Mouse (Mus musculus): ENCODE results near the gene Kif24. TPM values are rescaled to one million over a fixed set of nuclear protein-coding genes. Genes with fewer than 3 reads are reported as not detected.

The Kif24 gene
- polyA plus RNA-seq, 2 experiments from 2014 or later: 2.2 to 2.5 TPM

DNA sequence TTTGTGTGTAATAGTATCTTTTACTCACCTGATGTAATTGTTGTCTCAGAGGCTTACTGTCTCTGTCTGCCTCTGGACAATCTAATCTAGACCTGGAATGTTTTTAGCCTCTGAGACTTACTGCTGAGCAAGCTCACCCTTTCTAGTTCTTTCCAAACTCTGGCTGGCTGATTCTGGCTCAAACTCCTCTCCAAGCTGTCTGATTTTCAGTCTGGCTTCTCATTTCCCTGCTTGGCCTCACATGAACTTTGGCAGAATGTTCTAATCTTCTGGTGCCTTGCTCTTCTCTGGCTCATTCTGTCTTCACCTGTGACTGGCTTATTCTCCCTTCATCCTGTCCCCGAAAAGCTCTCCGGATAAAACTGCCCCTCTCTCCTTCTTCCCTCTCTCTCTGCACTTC, 118.7 kb downstream of the Kif24 start:
- ATAC-seq: no peak

DNA sequence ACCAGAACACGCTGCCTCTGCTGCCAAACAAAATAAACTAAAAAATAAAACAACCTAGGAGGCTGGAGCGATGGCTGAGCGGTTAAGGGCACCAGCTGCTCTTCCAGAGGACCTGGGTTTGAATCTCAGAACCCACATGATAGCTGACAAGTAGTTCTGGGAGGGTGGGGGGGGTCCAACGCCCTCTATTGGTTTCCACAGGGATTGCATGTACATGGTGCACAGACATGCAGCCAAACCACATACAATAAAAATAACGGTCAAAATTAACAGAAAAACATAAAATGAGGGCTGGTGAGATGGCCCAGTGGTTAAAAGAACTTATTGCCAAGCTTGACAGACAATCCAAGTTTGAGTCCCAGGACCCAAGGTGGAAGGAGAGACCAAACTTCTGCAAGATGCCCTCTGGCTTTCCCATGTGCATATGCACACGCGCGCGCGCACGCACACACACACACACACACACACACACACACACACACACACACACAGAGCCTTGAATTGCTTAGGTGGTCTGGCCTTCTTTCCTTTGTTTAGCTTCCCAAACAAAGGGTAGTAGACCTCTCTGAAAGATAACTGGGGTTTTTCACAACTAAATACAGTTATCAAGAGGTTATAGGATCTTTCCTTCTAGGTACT, 123.7 kb downstream of the Kif24 start:
- no peak for ATAC-seq

Other genes with a start within 250 kb of the Kif24 start
- gene Ubap2, start 189.7 kb downstream of the Kif24 start, polyA plus RNA-seq (2017; shearing (Covaris generic)): 10 to 100 TPM; 18.2 to 23.7 TPM
- 10 to 100 TPM; 24.4 to 28.0 TPM for gene Dcaf12, start 150.0 kb downstream of the Kif24 start, polyA plus RNA-seq (2017; shearing (Covaris generic))
- gene Ubap1, start 115.9 kb downstream of the Kif24 start, polyA plus RNA-seq (2017; shearing (Covaris generic)): 10 to 100 TPM; 25.5 to 36.2 TPM
- gene Nudt2, start 264 bp upstream of the Kif24 start, polyA plus RNA-seq (2017; shearing (Covaris generic)): 10 to 100 TPM; 15.5 to 25.6 TPM
- not detected for gene AI464131, start 38.2 kb upstream of the Kif24 start, polyA plus RNA-seq (2017; shearing (Covaris generic))
- not detected for gene 1110017D15Rik, start 52.4 kb upstream of the Kif24 start, polyA plus RNA-seq (2017; shearing (Covaris generic))
- gene Fam219a, start 104.7 kb upstream of the Kif24 start, polyA plus RNA-seq (2017; shearing (Covaris generic)): under 1 TPM; 0.18 to 0.29 TPM
- not detected for gene Dnaic1, start 104.9 kb upstream of the Kif24 start, polyA plus RNA-seq (2017; shearing (Covaris generic))
- gene Enho, start 175.4 kb upstream of the Kif24 start, polyA plus RNA-seq (2017; shearing (Covaris generic)): not detected
- gene Cntfr, start 232.2 kb upstream of the Kif24 start, polyA plus RNA-seq (2017; shearing (Covaris generic)): not detected
- 1 to 10 TPM; 4.9 to 7.2 TPM for gene Il11ra1, start 235.1 kb upstream of the Kif24 start, polyA plus RNA-seq (2017; shearing (Covaris generic))
- gene Rpp25l, start 248.6 kb upstream of the Kif24 start, polyA plus RNA-seq (2017; shearing (Covaris generic)): 10 to 100 TPM; 51.4 to 65.6 TPM